Mouse (Mus musculus) kidney, adult 10 weeks (tissue): ENCODE data around the gene Nrbp1. TPM values are rescaled to one million over a fixed set of nuclear protein-coding genes. Genes with fewer than 3 reads are reported as not detected.

Experiments
- polyA plus RNA-seq: library from polyadenylated mRNA; stranded (reverse); fragments of 350-450 nt; fragmentation: Illumina TruSeq; extraction: RNeasy Lipid Tissue Mini Kit (QIAGEN cat#74804); gene quantifications from one replicate; pipeline ENCODE4 v1.2.3, GENCODE M21; 2014; ENCODE audit warnings: low read depth, low replicate concordance

The Nrbp1 gene
- polyA plus RNA-seq, result 66.5 TPM

GRCm38 (mm10) chr5:31240637-31241521 is at the start of gene Nrbp1, which contains the start of gene Gm9970:
Nrbp1 (plus strand) TSS chr5:31240864.
Gm9970 (minus strand) TSS chr5:31241232.

GRCm38 (mm10) chr5:31192939-31193630 is 47.6 kb upstream of the Nrbp1 start, which contains the start of the genes Snx17 and Eif2b4:
Snx17 (plus strand) TSS chr5:31193227.
Eif2b4 (minus strand) TSS chr5:31193430.

GRCm38 (mm10) chr5:31201742-31202590 is 38.7 kb upstream of the Nrbp1 start, which contains the start of gene Zfp513:
Zfp513 (minus strand) TSS chr5:31202303.

GRCm38 (mm10) chr5:31220448-31221303 is 20.0 kb upstream of the Nrbp1 start, which contains the start of gene Ppm1g:
Ppm1g (minus strand) TSS chr5:31220687.

GRCm38 (mm10) chr5:31251541-31252101 is 11.0 kb downstream of the Nrbp1 start, which contains the start of gene Krtcap3:
Krtcap3 (plus strand) TSS chr5:31251691.

GRCm38 (mm10) chr5:31290521-31291360 is 50.1 kb downstream of the Nrbp1 start, which contains the start of gene Ift172:
Ift172 (minus strand) TSS chr5:31291116.

GRCm38 (mm10) chr5:31295606-31296141 is 55.0 kb downstream of the Nrbp1 start, which contains the start of gene Fndc4:
Fndc4 (minus strand) TSS chr5:31296080.

GRCm38 (mm10) chr5:31297047-31297757 is 56.5 kb downstream of the Nrbp1 start, which contains the start of gene Gckr:
Gckr (plus strand) TSS chr5:31297443.

Other genes starting within 250 kb of the Nrbp1 start
- 190 TPM for gene Atraid, start 192.6 kb upstream of the Nrbp1 start, polyA plus RNA-seq
- 14.3 TPM for gene Slc5a6, start 191.9 kb upstream of the Nrbp1 start, polyA plus RNA-seq
- 0.32 TPM for gene Cad, start 186.1 kb upstream of the Nrbp1 start, polyA plus RNA-seq
- not detected for gene Dnajc5g, start 134.6 kb upstream of the Nrbp1 start, polyA plus RNA-seq
- gene Slc30a3, start 132.6 kb upstream of the Nrbp1 start, polyA plus RNA-seq, result not detected
- gene Trim54, start 124.2 kb upstream of the Nrbp1 start, polyA plus RNA-seq, result not detected
- gene Ucn, start 102.0 kb upstream of the Nrbp1 start, polyA plus RNA-seq, result not detected
- 85.7 TPM for gene Mpv17, start 86.6 kb upstream of the Nrbp1 start, polyA plus RNA-seq
- gene Gm29609, start 61.0 kb upstream of the Nrbp1 start, polyA plus RNA-seq, result 0.24 TPM
- gene Gtf3c2, start 60.7 kb upstream of the Nrbp1 start, polyA plus RNA-seq, result 30.1 TPM
- gene Snx17, start 47.6 kb upstream of the Nrbp1 start, polyA plus RNA-seq, result 65.1 TPM
- gene Eif2b4, start 47.4 kb upstream of the Nrbp1 start, polyA plus RNA-seq, result 1.6 TPM
- 0.85 TPM for gene Zfp513, start 38.6 kb upstream of the Nrbp1 start, polyA plus RNA-seq
- 20.9 TPM for gene Ppm1g, start 20.2 kb upstream of the Nrbp1 start, polyA plus RNA-seq
- not detected for gene Gm9970, start 368 bp downstream of the Nrbp1 start, polyA plus RNA-seq
- 1.5 TPM for gene Krtcap3, start 10.8 kb downstream of the Nrbp1 start, polyA plus RNA-seq
- 11.9 TPM for gene Ift172, start 50.3 kb downstream of the Nrbp1 start, polyA plus RNA-seq
- gene Fndc4, start 55.2 kb downstream of the Nrbp1 start, polyA plus RNA-seq, result 3.0 TPM
- not detected for gene Gckr, start 56.6 kb downstream of the Nrbp1 start, polyA plus RNA-seq
- 20.2 TPM for gene Zfp512, start 211.6 kb downstream of the Nrbp1 start, polyA plus RNA-seq
- gene 4930548H24Rik, start 244.9 kb downstream of the Nrbp1 start, polyA plus RNA-seq, result not detected